Mouse (Mus musculus) limb, embryonic 10.5 days (tissue): Measurements from ENCODE around the gene Fgfr2. TPM values are rescaled to one million over a fixed set of nuclear protein-coding genes. Genes with fewer than 3 reads are reported as not detected.

Source experiments
- DNase-seq: peaks from one replicate; pipeline ENCODE4 v3.0.0-alpha.2; 2017; ENCODE audit warnings: low spot score
- H3K27ac ChIP-seq: fragments of 300-500 bp; sonication (generic); 2 replicates; pipeline ENCODE4 v1.5.1; 2016; ENCODE audit warnings: mild to moderate bottlenecking
- H3K27me3 ChIP-seq: fragments of 300-500 bp; sonication (generic); 2 replicates; pipeline ENCODE4 v1.6.1; 2016; ENCODE audit warnings: low read depth, mild to moderate bottlenecking; ENCODE audit not compliant: poor library complexity, severe bottlenecking
- H3K36me3 ChIP-seq: fragments of 300-500 bp; sonication (generic); 2 replicates; pipeline ENCODE4 v1.6.1; 2016; ENCODE audit warnings: mild to moderate bottlenecking, moderate library complexity
- H3K4me1 ChIP-seq: fragments of 300-500 bp; sonication (generic); 2 replicates; pipeline ENCODE4 v1.6.1; 2016
- H3K4me3 ChIP-seq: fragments of 300-500 bp; sonication (generic); 2 replicates; pipeline ENCODE4 v1.5.1; 2016; ENCODE audit warnings: mild to moderate bottlenecking, moderate library complexity
- H3K9me3 ChIP-seq: fragments of 300-500 bp; sonication (generic); replicated peaks from 2 replicates; pipeline ENCODE4 v1.6.1; 2016; ENCODE audit warnings: mild to moderate bottlenecking
- WGBS: fragments of 180-500 bp; shearing (Covaris S2); methylation state at CpG from one replicate; pipeline ENCODE4 v1.1.7; 2016; 5-methylcytosine and 5-hydroxymethylcytosine counted together
- polyA plus RNA-seq: library from polyadenylated mRNA; unstranded; fragments of >200 nt; fragmentation: Nextera tagmentation; extraction: Ambion mirVana; gene quantifications from 2 replicates; pipeline ENCODE4 v1.2.1, GENCODE M21; 2016

Gene Fgfr2
- polyA plus RNA-seq, 1 experiment from 2014 or later: 64.4 TPM

DNA sequence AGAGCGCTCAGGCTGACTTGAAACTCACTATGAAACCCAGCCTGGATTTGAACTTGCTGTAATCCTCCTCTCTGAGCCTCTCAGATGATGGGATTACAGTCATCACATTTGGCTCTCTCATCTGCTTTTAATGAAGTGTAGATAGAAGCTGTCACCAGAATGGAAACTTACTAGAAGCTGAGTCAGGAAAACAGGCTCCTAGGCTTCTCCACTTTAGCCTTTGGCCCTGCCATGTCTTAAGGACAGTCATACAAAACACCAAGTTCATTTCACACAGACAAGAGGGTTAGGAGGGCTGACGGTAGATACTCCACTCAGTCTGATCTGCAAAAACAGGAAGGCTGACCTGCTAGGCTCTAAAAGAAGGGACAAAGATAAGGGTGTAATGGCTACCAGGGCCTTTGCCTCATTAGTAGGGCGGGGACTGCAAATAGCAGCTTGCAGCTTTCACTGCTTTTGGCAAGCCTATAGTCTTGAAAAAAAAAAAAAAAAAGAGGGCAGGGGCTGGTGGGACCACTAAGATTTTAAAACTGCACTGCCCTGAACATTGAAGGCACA is 357.4 kb downstream of the Fgfr2 start:
- Histone ChIP-seq H3K4me1 (peaks cover 29% of the 10 kb centered on the region), H3K9me3 (no peaks in the 10 kb centered on the region), H3K27ac (no peak overlapping the region), H3K4me3 (no peak overlapping the region), H3K27me3 (no peaks in the 10 kb centered on the region), H3K36me3 (peaks cover 64% of the 10 kb centered on the region)
- WGBS: 82% methylated on average over 3 of the region's 3 CpGs
- DNase-seq: no peak

DNA sequence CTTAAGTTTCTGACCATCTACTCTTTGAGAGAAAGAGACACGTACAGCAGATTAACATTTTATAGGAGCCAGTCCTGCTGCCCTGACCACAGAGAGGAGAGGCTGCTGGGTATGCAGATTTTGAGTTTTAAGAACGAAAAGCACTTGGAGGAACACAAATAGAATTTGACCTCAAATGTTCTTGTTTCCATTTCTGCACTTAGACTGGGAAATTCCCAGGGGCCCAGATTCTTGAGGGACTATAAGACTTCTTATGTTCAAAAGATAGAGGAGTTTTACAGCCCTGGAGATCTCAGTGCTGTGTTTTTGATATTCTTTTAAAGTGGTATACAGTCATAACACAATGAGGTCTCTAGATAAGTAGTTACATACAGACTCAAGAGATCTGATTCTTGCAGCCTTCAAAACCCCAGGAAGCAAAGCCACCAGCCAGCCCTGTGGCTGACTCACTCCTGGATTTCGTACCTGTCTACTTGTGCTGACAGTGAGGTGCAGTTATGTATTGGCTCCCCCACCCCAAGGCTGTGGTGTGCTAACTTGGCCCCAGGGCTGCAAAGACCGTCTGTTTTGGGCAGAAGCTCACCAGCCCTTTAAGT is 358.2 kb downstream of the Fgfr2 start:
- Histone ChIP-seq H3K9me3 (no peaks in the 10 kb centered on the region), H3K36me3 (peaks cover 63% of the 10 kb centered on the region)
- 94% methylated on average over 4 of the region's 4 CpGs for WGBS

DNA sequence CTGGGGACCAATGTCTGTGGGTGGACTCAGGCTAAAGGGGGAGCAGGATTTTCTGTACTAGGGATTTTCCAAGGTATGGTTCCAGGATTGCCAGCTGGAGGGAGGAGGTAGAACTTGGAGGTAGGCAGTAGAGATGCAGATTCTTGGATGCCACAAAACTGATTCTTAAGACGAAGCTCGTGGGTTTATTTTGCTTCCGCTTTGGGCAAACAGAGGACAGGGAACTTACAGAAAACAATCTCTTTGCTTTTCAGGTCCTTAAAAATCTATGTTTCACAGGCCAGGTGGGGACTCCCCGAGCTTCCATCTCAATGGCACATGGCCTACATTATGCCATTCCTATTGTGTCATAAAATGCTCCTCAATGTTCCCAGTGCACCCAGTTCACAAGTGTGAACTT is 358.8 kb downstream of the Fgfr2 start:
- Histone ChIP-seq H3K4me3 (no peak overlapping the region), H3K9me3 (no peaks in the 10 kb centered on the region), H3K27ac (no peak overlapping the region), H3K4me1 (peaks cover 29% of the 10 kb centered on the region), H3K36me3 (peaks cover 63% of the 10 kb centered on the region), H3K27me3 (no peaks in the 10 kb centered on the region)
- no peak for DNase-seq
- WGBS: 95% methylated on average over 4 of the region's 4 CpGs

More for the DNA sequence above, 358.2 kb downstream of the Fgfr2 start:
- Histone ChIP-seq H3K27me3 (no peaks in the 10 kb centered on the region), H3K4me3 (no peak overlapping the region), H3K27ac (no peak overlapping the region), H3K4me1 (peaks cover 29% of the 10 kb centered on the region)
- DNase-seq: no peak

DNA sequence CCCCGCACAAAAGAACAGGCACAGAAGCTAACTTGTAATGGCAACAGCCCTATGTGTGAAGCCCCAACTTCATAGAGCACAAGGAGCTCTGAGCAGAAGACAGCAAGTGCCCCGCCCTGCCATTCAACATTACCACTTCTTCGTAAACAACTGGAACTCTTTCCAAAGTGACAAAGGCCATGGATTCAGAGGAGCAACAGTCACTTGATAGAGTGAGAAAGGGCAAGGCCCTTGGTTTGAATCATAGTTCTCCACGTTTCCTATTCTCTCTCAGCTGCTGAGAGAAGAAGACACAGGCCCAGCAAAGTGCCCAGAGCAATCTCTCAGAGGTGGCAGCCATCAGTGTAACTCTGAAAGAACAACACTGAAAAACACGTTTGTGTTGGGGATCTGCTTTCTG is 359.2 kb downstream of the Fgfr2 start:
- H3K4me1 ChIP-seq: peaks cover 26% of the 10 kb centered on the region
- H3K4me3 ChIP-seq: no peak overlapping the region
- DNase-seq: no peak
- no peak overlapping the region for H3K27ac ChIP-seq
- H3K27me3 ChIP-seq: no peaks in the 10 kb centered on the region
- 85% methylated on average over 5 of the region's 5 CpGs for WGBS
- no peaks in the 10 kb centered on the region for H3K9me3 ChIP-seq
- H3K36me3 ChIP-seq: peaks cover 63% of the 10 kb centered on the region

DNA sequence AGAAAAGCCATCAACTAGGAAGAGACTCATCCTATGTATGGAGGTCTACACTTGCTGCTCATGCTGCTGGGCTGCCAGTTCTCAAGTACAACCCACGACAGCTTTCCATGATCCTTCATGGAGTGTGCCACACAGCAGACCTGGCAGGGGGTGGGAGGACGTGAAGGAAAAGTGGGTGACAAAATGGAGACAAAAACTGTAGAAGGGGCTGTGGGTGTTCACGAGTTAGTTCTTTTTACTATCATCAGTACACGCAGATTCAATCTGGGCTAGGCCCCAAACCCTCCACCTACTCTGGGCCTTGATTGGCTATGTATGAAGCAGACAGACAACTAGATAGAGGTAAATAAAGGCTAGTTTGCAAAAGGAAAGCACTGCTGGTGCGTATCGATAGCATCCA is 359.8 kb downstream of the Fgfr2 start:
- Histone ChIP-seq H3K9me3 (no peaks in the 10 kb centered on the region), H3K27ac (no peak overlapping the region), H3K36me3 (peaks cover 66% of the 10 kb centered on the region), H3K4me3 (no peak overlapping the region), H3K4me1 (peaks cover 21% of the 10 kb centered on the region), H3K27me3 (no peaks in the 10 kb centered on the region)
- no peak for DNase-seq
- 93% methylated on average over 6 of the region's 6 CpGs for WGBS

DNA sequence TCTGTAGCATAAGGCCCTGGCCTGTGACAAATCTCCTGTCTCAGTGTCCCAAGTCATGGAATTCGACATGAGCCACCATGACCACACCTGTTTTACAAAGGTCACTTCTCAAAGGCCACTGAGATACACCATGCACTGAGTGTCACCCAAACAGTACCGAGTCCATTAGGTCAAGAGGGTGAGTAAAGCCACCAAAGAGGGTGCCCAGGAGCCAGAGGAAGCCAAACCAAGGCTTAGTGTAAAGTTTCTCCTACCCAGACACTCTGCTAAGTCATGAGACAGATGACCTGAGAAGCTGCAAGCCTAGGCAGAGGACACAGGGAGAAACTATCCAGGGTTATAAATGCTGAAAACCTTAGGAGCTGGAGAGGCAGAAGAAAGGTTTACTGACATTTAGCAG is 361.7 kb downstream of the Fgfr2 start:
- DNase-seq: no peak
- 90% methylated on average over 2 of the region's 2 CpGs for WGBS
- no peak overlapping the region for H3K4me3 ChIP-seq
- H3K4me1 ChIP-seq: peaks cover 3% of the 10 kb centered on the region
- no peak overlapping the region for H3K27ac ChIP-seq
- H3K36me3 ChIP-seq: peaks cover 82% of the 10 kb centered on the region
- no peaks in the 10 kb centered on the region for H3K27me3 ChIP-seq
- H3K9me3 ChIP-seq: no peaks in the 10 kb centered on the region

DNA sequence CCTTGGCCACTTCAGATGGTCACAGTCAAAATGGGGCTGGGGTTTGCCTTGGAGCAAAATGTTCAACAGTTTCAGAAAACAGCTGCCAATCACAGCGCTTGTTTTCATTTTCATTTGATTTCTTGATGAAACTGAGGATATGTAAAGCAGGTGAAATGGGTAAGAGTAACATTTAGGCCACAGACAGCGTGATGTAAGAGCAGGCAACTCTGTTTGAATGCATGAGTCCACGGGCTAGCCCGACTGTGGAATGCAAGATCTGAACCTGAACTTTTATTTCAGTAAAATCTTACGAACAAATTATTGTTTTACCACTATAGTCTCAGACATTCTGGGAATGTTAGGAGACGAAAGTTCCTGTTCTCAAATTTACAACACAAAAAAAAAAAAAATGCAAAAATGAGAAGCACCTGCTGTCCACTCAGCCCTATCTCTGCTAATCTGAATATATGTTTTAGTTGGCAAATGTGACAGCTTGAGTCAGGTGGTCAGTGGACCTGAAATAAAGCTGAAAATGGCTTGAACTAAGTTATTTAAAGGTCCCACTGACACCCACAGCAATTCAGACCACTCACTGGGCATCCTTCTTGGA is 362.5 kb downstream of the Fgfr2 start:
- no peak overlapping the region for H3K27ac ChIP-seq
- no peaks in the 10 kb centered on the region for H3K27me3 ChIP-seq
- DNase-seq: no peak
- 94% methylated on average over 6 of the region's 6 CpGs for WGBS
- no peaks in the 10 kb centered on the region for H3K4me1 ChIP-seq
- peaks cover 78% of the 10 kb centered on the region for H3K36me3 ChIP-seq
- no peaks in the 10 kb centered on the region for H3K9me3 ChIP-seq
- H3K4me3 ChIP-seq: no peak overlapping the region

DNA sequence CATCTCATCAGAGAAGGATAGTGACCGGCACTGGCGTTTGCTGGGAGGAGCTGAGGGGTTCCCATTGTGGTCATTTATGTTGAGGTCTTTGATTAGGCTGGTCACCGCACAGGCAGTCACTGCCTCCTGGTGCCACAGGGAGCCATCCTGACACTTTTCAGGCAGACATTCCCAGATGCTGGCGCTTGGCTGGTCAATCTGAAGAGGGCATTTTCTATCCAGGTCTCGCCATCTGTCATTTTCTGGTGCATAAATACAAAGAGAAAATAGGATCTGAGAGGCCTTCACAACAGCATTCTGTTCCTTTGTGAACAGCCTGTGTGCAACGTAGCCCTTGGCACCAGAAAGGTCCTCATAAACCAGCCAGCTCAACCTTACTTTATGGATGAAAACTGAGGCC is 363.2 kb downstream of the Fgfr2 start:
- Histone ChIP-seq H3K9me3 (no peaks in the 10 kb centered on the region), H3K27ac (no peak overlapping the region), H3K4me3 (no peak overlapping the region), H3K36me3 (peaks cover 71% of the 10 kb centered on the region), H3K27me3 (no peaks in the 10 kb centered on the region), H3K4me1 (peaks cover 3% of the 10 kb centered on the region; the same call in 1 of the 2 replicates)
- DNase-seq: no peak
- 95% methylated on average over 6 of the region's 6 CpGs for WGBS

DNA sequence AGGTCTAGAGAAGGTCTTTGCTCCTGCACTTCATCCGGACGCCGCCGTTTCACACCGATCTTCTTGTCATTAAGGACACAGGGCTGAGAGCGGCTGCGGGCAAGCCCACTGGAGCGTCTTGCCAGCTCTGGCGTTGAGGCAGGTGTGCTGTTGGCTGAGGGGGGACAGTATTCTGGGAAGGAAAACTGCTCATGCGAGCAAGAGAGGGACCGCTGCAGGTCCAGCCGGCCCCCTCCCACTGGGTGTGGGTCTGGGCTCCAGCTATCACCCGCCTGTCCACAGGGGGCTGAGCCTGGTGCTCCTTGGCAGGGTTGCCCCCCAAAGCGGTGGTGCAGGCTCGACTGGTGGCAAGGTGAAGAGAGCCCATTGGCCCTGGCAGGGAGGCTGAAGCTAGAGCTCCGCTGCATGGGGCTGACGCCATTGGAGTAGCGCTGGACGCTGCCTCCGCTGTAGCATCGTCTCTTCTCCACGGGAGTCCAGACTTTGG is 363.7 kb downstream of the Fgfr2 start:
- Histone ChIP-seq H3K27ac (no peak overlapping the region), H3K36me3 (peaks cover 66% of the 10 kb centered on the region)

DNA sequence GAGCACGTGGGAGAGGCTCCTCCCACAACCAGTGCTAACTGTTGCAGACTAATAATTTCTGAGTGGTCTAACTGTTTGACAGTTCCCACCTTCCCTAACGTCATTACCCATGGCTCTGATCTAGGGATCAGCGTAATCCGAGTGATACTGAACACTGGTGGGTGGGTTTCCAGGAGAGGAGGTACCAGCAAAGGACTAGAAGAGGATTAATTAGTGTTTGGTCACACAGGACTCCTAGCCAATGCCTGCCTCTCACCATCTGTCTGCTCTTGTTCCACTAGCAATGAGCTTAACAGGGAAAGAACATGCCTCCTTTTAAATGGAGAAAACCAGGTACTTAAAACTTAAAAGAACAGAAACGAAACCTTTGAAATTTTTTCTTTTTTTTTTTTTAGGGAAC is 364.3 kb downstream of the Fgfr2 start:
- Histone ChIP-seq H3K27me3 (no peaks in the 10 kb centered on the region), H3K36me3 (peaks cover 60% of the 10 kb centered on the region), H3K4me3 (no peak overlapping the region), H3K9me3 (no peaks in the 10 kb centered on the region), H3K27ac (no peak overlapping the region), H3K4me1 (peaks cover 14% of the 10 kb centered on the region)
- no peak for DNase-seq
- 84% methylated on average over 5 of the region's 5 CpGs for WGBS

More for the DNA sequence above, 363.7 kb downstream of the Fgfr2 start:
- Histone ChIP-seq H3K27me3 (no peaks in the 10 kb centered on the region), H3K4me3 (no peak overlapping the region), H3K9me3 (no peaks in the 10 kb centered on the region), H3K4me1 (peaks cover 8% of the 10 kb centered on the region)
- 96% methylated on average over 22 of the region's 22 CpGs for WGBS
- no peak for DNase-seq

DNA sequence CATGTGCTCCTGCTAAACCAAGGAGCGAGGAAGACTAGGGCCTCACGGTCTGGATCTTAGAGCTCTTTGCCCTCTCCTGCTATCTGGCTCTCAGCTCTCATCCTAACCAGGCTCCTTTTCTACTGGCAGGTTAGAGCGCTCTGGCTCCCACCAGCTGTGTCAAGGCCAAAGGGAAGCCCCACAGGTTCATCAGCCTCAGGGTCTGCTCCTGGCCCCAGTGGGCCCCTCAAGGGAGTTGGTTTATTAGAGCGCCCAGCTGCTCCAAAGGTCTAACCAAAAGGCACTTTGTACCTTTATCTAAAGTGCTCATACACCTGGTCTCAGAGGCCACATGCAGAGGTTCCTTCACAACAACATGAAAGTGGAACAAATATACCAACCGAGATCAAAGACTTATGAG is 366.8 kb downstream of the Fgfr2 start:
- H3K4me1 ChIP-seq: peaks cover 20% of the 10 kb centered on the region
- no peaks in the 10 kb centered on the region for H3K9me3 ChIP-seq
- H3K27me3 ChIP-seq: no peaks in the 10 kb centered on the region
- peaks cover 56% of the 10 kb centered on the region for H3K36me3 ChIP-seq
- no peak overlapping the region for H3K4me3 ChIP-seq
- DNase-seq: no peak
- WGBS: 95% methylated on average over 5 of the region's 5 CpGs
- H3K27ac ChIP-seq: no peak overlapping the region

DNA sequence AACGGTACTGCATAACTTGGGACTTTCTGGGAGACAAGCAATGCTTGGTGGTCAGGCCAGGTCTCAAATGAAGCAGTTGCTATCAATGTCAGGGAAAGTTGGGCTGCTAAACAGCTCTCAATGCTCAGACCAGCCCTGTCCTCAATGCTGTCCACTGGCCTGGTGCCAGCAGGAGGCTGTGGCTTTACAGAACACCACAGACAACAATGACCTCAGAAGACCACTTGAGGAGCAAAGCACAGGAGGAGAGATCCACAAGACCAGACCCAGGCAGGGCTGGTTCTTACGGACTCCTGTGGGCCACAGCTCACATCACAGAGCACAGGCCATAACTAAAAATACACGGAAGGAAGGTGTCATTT is 368.8 kb downstream of the Fgfr2 start:
- WGBS: 82% methylated on average over 3 of the region's 3 CpGs
- DNase-seq: no peak
- Histone ChIP-seq H3K4me1 (peaks cover 20% of the 10 kb centered on the region), H3K4me3 (no peak overlapping the region), H3K27ac (peak overlapping the region; percentile 72), H3K9me3 (no peaks in the 10 kb centered on the region), H3K36me3 (peaks cover 60% of the 10 kb centered on the region), H3K27me3 (no peaks in the 10 kb centered on the region)

DNA sequence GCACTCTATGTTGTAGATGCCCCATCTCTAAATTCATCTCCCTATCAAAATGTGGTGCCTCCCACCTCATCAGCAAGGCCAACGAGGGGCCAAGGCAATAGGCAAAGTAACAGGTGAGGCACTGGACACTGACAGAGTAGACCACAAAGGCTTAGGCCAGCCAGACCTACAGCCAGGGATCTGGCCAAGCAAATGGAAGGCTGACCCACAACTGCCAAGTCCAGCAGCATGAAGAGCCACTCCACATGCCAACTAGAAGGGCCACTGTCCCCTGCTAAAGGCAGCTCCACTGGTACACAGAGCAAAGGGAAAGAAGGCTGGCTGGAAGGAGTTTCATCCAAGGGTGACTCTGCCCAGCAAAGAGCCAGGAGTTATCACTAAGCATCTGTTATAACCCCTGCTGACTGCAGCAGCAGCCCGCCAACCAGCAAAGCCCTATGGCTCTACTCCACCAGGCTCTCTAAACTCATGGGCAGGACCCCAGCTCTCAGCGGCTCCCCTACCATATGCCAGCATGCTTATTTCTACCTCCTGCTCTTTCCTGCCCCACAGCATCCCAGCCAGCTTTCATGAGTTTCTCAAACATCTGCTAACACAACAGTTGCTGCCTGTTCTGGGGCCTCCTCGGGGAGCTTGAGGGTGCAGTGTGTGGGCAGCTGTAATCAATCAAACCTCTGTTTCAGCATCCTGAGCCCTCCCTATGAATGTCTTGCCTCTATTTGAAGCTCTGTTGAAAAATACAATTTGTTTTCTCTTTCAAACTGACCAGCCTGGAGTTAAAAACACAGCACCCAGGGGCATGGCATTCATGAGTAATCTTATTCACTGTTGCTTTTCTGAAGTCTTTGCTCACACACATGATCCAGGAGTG is 369.4 kb downstream of the Fgfr2 start:
- Histone ChIP-seq H3K4me1 (peaks cover 20% of the 10 kb centered on the region), H3K4me3 (no peak overlapping the region), H3K36me3 (peaks cover 60% of the 10 kb centered on the region), H3K27me3 (no peaks in the 10 kb centered on the region), H3K27ac (peak overlapping the region; percentile 72), H3K9me3 (no peaks in the 10 kb centered on the region)
- 64% methylated on average over 4 of the region's 4 CpGs for WGBS
- no peak for DNase-seq
